Mouse (Mus musculus) T-helper 17 cell (primary cell): ENCODE measurements at regions not wholly inside any gene's neighbourhood (a gene's known extent, or its start where the extent isn't known, plus 50 kb on each side); places are given as distances from the start of the nearest gene placed in this dataset.

ENCODE experiments used
- in situ Hi-C, 2 experiments: fragments of 300-600 bp; cut with MboI, MseI; formaldehyde crosslinking; loops; 1 replicate in 1 of 2; 2 replicates in 1 of 2; pipeline ENCODE4 v1.15.1; 2025; ENCODE audit warnings: high pct_unique_total_duplicates in 2 of 2

DNA sequence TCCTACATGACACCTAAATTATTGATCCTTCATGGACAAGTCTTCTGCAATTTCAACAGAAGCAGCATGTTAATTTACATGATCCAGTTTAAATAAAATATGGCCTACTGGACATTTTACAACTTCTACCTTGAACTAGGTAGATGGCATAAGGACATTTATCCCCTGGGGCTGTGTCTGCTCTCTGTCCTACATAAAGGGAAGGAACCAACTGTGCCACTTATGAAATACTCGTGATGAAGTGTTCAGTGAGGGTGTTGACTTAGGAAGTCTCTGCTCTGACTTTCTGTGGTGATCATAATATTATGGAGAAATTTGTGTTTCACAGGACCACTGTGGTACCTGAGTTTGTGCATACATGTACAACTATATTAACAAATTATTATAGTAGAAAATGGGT is 60.9 kb upstream of the Mbnl1 start:
- in situ Hi-C loops, result loop anchor here (25.0 kb wide), 2 partner anchors 951 to 1299 kb away; partner anchors contain the start of genes B430305J03Rik (in 1 of the 2), Gpr171 (in 1 of the 2) and Rap2b (in 1 of the 2)

DNA sequence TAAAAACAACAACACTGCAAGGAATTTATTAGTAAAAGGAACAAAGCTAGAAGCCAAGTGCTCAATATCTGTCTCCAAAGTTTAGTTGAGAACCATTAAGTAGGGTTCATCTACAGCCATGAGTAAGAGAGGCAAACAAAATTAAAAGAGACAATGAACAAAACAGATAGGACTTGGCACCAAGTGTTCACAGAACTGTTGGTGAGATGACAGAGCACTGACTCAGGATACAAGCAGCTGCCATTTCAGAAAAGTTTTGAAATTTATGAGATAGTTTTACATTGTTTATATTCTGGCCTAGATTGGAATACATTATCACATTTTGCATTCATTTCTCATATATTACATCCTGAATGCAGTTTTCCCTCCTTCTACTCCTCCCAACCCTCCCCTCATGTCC is 60.4 kb upstream of the Mbnl1 start:
- in situ Hi-C loops, result loop anchor here (25.0 kb wide), 2 partner anchors 950 to 1300 kb away; partner anchors contain the start of genes B430305J03Rik (in 1 of the 2), Gpr171 (in 1 of the 2) and Rap2b (in 1 of the 2)

DNA sequence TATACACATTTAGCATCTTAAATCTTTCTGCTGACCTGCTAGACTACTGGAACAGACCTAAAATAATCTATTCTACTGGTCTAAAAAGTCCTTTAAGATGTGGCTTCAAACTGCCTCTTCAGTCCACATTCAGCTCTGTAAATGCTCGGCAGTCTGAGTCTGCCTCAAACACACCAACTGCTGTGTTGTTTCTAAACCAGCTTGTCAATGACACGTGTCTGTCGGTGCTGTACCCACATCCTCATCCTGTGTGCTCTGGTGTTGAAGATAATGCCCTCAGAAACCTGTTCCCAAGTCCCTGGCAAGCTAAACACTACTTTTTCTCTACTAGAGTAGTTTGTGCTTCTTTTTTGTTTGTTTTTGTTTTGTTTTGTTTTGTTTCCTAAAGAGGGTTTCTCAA is 58.9 kb upstream of the Mbnl1 start:
- in situ Hi-C loops, result loop anchor here (25.0 kb wide), 2 partner anchors 949 to 1301 kb away; partner anchors contain the start of genes B430305J03Rik (in 1 of the 2), Gpr171 (in 1 of the 2) and Rap2b (in 1 of the 2)

DNA sequence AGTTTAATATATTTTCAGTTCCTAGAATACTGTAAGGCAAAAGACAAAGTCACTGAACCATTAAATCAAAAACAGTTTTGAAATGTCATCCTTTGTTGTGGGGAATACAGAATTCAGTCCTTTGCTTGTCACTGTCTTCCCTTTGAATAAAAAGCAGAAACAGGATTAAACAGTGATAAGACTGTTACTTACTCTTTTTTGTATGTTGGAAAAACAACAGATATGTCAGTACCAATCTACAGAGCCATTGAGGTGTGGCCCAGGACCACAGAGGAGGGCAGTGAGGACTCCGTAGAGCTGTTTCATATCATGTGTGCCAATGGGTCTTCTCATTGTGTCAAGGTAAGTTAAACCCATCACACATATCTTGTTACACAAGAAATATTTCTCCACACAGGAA is 55.6 kb upstream of the Mbnl1 start:
- in situ Hi-C loops, result loop anchor here (25.0 kb wide), 2 partner anchors 945 to 1305 kb away; partner anchors contain the start of genes B430305J03Rik (in 1 of the 2), Gpr171 (in 1 of the 2) and Rap2b (in 1 of the 2)

DNA sequence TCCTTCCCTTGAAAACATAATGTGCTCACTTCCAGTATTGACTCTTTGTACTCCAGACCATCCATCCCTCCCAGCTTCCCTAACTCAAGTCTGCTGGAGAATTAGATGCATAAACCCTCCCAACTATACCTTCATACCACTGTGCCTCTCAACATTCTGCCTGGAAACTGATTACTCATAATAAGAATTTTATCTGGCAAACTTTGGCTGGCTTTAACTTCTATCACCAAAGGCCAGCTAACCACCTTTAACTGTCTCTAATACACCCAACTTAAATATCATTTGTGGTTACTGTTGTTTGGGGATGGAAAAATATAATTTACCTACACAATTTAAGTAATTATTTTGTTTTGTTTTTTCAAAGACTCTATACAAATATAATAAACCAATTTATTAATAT is 54.0 kb upstream of the Mbnl1 start:
- in situ Hi-C loops, result loop anchor here (25.0 kb wide), 2 partner anchors 944 to 1306 kb away; partner anchors contain the start of genes B430305J03Rik (in 1 of the 2), Gpr171 (in 1 of the 2) and Rap2b (in 1 of the 2)

DNA sequence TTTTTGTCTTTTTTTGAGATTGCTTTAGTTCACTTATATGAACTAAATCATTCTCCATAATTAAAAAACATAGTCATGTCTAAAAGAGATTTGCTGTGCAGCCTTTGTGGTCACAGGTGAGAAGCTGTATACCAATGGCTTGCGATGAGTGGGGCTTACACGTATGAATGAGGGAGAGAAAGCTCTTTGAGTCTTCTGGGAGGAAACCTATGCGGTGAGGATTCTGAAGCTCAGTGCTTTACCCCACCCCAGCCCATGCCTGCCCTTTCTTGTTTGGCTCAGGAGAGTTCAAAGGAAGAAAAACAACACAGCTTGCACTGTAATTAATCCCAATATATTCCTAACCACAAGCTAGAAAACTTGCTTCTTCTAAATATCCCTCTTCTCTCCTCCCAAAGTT is 53.4 kb upstream of the Mbnl1 start:
- in situ Hi-C loops, result loop anchor here (25.0 kb wide), 2 partner anchors 943 to 1307 kb away; partner anchors contain the start of genes B430305J03Rik (in 1 of the 2), Gpr171 (in 1 of the 2) and Rap2b (in 1 of the 2)
